Mouse (Mus musculus) adrenal gland, adult 2 months (tissue): ENCODE measurements at regions not wholly inside any gene's neighbourhood (a gene's known extent, or its start where the extent isn't known, plus 50 kb on each side); places are given as distances from the start of the nearest gene placed in this dataset.
"Not testable (repeated sequence)": the region's sequence is repeated elsewhere in the genome, so short reads cannot be mapped to it uniquely, and the experiment has no call there.

ENCODE experiments used
- DNase-seq: peaks from one replicate; pipeline ENCODE4 v3.0.0; 2021

DNA sequence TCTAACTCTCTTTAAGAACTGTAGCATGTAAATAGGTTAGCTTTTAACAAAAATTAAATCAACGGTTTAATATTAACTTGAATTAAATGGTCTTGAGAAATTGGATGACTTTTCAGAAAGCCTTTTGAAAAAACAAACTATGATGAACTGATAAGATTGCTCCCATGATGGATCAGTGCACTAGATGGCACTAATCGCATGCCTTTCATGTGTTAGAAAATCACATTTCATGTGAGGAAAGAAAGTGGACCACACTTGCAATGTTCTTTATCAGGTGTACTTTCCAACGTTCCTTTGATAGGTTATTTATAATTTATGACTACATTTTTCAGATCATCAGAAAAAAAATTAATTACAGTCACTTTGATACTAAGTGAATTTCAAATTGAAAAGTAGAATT, 1003.2 kb upstream of the 4930412O13Rik start:
- no peak for DNase-seq

DNA sequence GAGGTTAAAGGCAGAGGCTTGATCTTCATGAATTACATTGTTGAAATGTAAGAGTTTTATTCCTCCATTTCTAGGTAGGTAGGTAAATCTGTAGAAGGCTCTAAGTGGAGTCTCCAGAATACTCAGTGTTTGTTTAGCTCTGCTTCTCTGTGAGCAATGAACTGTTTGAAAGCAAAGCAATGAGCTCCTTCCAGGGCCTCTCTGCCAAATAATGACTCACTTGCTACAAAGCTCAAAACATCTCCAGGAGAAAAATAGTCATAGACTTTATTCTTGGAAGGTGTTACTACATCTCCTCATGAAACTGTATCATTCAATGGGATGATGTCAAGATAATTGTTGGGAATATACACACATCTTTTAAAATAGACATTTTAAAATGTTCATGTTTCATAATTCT, 968.6 kb upstream of the 4930412O13Rik start:
- DNase-seq = no peak

DNA sequence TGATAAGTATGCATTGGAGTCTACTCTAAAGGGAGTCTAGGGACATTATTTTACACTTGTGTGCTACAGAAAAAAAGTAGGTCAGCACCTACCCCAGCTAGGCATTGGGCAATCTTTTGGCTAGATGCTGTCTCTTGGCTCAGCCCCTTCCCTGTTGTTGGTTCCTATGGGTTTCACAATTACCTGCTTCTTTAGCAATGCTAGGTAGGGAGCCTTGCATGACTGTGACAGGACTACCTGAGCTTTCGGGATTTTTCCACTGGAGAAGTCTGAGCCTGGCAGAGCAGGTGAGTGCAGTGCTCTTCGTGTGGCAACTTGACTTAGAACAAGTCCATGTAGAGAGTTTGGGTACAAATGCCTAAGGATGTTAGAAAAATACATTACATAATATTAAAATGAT, 956.2 kb upstream of the 4930412O13Rik start:
- peak; percentile 1 for DNase-seq

DNA sequence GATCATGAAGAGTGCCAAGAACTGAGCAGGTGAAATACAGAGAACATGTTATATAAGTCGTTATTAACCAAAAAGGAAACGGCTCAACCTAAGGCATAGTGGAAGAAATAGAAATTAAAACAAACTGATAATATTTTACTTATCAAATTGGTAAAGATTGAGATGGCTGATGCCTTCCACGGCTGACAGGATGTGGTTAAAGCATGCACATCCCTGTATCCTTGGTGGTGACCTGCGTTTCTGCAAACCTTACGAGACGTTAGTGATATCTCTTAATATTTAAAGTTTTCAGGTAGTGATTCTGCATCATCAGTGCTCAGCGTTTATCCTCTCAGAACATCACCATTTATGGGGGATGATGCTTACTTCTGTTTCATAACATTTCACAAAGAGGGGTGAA, 939.5 kb upstream of the 4930412O13Rik start:
- no peak for DNase-seq

DNA sequence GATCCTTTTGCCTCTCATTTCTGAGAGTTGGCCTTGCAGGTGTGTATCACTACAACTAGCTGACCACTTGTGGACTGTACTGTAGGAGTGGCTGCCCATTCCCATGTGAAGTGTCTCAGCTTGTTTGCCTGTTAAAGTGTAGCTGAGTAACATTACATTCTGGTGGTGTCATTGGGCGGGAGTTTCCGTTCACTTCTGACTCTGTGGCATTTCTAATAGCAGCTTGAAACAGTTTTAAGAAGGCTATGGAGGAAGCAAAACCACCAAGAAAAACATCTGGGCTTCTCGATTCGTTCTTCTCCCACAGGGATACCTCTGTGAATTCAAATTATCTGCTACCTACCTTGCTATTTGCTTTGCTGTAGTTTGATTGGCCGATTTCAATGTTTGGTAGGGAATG, 922.1 kb upstream of the 4930412O13Rik start:
- DNase-seq = no peak

DNA sequence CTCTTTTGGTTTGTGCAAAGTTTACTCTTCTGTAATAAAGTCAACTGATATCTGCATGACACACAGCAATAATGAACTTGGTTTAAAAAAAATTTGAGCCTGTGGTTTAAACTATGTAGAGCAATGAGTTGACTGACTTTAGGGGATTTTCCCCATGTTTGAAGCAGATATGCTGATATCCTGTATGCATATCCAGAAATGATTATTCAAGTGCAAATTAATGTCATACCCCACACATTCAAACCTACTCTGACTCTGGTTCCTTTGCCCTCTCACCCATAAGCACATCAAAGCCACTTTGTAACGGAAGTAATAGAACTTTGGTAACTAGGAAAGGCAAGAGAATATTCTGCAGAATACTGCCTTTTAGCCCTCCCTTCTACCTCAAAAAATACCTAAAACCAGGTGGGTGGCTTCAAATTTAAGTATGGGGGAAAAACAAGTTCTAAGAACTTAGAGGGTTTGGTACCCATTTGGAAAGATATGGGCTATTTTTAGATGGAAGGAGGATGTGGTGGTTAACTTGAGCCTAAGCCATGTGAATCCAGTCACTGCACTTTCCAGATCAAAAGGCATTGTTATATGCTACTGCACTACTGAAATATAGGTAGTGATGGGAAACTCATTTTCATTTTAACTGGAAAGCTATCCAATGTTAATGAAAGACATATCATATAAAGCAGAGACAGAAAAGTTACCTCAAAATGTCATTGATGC, 915.9 kb upstream of the 4930412O13Rik start:
- no peak for DNase-seq

DNA sequence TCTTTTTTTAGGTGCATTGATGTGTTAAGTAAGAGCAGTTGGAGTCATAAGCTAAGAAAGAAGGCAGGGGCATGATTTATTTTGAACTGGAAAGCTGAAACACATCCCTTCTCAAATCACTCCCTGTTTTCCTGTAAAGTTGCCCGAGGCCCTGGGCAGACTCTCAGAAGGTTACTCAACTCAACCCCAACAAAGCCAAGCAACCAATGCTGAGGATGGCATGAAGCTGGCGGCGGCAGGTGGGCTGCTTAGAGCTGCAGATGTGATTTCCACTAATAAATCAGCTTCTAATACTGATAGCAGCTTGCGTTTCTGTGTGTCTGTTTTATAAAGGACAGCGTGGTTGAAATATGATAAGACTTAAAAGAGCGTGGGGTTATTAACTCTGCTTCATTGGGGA, 905.4 kb upstream of the 4930412O13Rik start:
- no peak for DNase-seq

DNA sequence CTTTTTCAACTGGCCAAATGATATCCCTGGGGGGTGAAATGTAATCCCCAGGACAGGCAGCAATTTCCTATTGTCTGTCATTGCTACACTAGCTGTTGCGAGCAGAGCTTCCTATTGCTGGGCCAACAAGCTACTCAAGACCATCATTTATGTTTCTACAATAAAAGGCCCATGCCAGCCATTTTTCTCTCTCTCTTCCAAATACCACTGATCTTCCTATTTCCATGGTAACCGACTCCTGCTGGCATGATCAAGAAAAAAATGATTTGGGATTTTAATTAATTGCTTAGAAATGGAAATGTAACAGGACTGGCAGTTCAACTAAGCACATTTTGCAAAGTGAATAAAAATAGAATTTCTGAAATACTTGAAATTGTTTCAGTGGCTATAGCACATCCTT, 868.7 kb upstream of the 4930412O13Rik start:
- DNase-seq = no peak

DNA sequence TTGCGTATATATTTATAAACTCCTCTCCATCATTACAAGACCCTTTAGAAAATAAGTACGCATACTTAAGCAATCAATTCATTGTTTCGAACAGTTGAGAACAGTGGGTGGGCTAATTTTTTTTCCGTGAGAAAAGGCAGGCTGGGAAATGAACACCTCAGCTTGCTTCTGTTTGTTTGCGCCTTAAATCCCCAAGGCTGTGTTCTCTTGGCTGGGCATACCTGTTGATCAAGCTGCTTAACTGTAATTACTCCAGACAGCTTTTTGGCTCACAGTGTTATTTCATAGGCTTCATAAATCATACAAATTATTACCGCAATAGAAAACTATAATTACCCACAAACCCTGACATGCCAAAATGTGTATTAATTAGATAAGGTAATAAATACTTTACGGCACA, 848.0 kb upstream of the 4930412O13Rik start:
- no peak for DNase-seq

DNA sequence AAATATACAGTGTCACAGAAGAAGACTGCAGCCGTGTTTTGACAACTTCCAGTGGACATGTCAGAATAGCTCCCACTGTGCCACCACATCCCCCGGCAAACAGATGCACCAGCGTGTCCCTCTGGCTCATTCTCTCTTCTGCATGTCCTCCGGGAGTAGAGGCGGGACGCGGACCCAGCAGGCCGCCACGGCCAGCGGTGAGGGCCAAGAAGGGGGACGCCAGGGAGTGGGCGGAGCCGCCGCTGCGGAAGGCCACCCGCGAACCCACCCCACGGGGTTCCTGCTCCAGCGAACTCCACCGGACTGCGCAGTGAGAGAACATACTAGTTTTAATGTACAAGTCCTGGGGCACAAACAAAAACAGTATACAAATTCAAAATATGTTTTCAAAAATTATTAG, 838.7 kb upstream of the 4930412O13Rik start:
- not testable (repeated sequence) for DNase-seq

DNA sequence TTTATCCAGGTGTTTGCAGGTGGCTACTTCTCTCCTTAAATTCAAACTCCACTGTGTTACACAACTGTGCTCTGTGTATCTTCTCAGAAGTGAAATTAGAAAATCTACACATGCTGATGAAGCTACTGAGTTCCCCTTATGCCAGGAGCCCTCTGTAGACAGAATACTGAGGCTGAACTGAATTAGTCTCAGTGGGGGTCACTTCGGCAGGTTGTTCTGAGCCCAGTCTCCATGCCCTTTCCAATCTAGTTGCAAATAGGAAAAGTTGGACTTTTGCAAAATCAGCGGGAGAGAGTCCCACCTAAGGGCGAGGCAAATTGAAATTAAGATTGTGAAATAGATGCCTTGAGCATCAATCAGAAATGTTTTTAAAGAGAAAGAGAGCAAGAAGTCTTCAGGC, 833.1 kb upstream of the 4930412O13Rik start:
- DNase-seq = no peak

DNA sequence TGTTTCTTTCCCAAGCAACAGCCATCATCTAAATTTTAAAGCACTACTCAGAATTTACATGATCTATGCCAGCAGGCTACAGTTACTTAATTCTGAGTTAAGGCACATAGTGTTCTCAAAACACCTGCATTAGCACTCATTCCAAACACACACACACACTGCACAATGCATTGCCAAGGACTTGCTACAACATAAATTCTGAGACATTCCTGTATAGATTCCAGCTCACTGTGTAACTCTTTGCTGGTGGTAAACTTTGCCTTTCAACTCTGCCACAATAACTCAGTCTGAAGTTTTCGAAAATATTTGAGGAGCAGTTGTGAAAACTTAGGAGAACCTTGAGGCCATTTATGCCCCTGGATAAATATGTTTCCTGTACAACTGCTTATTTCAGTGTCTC, 807.2 kb upstream of the 4930412O13Rik start:
- DNase-seq = no peak

DNA sequence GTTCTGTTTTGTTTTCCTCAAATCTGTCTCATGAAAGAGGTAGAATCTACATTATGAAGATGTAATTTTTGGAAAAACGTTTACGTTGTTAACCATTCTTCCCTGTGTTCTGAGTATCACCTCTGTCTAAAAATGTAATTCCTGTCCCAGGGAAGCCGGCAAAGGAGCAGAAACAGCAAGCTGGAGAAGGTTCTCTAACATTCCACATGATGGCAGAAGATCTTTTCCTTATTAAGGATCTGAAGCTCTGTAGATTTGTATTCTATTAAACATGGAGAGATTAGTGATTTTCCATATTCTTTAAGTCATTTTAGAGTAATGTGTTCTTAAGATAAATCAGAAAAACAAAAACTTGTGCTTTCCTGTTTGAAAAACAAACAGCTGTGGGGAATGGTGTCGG, 802.9 kb upstream of the 4930412O13Rik start:
- no peak for DNase-seq

DNA sequence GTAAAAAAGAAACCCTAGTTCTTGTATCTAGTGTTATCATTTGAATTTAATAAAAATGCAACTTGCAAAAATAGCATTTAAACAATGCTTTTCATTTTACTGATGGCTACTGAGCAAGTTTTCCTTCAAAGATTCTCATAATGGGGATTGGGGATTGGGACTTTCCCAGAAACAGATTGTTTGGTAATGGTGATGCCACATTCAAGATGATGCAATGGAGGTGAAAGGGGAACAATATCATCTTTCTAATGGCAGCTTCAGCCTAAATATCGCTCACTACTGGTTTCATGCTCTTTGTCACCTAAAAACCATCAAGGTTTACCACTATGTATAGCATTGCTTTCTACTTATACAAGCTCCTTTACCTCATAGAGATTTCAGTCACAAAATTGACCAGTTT, 799.3 kb upstream of the 4930412O13Rik start:
- no peak for DNase-seq

DNA sequence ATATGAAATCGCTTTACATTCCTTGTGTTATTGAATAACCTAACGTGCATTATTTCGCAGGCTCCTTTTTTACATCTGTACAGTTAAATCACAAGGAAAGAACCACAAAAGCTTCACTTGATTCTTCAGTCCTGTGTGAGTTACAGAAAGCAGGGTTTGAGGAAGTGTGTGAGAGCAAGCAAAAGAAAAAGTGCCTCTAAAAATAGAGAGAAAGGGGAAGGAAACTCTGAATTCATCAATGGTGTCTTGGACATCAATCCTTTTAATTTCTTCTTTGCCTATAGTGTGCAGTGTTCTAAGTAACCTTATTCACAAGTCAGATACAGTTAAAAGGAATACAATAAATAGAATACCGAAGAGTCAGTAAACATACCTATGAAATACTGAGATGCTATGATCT, 785.7 kb upstream of the 4930412O13Rik start:
- no peak for DNase-seq

DNA sequence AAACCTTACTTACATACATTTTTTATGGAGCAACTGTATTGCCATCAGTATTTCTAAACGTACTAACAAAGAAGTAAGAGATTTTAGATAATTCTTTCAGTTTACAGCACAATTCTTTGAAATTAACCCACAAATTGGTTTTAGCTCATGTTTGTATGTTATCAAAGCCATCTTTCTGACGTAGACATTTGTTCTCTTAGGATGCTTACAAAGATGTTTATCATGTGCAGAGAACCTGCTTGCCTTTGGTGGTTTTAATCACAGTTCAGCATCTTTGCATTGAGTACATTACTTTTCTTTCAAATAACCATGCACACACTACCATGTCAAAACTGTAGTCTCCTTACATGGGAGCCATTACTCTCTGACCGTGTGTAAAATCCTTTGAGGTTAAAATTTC, 764.4 kb upstream of the 4930412O13Rik start:
- DNase-seq = no peak

DNA sequence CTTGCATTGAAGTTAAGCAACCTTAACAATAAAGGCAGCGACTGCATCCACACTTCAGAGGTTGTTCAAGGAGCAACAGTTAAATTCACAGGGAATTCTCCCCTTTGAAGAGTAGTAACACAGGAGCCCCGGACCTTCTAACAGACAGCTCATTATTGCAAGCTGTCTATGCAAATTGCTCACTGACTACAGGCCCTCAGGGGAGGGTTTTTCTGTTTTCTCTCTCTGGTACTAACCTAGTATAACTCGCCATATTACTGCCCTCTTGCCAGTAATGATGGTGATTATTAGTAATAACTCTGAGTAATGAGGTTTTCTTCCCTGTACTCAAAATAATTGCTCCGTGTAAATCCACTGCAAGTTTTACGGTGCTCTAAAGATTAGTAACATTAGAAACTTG, 763.5 kb upstream of the 4930412O13Rik start:
- no peak for DNase-seq

DNA sequence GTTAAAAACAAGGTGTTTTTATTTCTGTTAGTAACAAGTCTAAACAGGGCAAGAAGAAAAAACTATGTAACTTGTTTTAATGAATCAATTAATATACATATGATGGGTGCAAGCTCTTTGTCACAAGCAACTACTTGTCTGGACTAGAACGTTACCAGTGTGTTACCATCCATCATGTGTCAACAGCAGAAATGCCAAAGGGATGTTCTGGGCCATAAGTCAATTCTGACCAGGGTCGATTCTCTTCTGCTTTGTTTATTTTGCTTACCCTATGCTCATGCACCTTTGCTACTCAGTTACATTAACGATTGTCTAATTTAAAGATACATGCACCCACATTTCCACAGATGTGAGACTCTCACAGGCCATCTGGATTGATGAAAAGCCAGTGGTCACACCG, 744.1 kb upstream of the 4930412O13Rik start:
- DNase-seq = no peak

DNA sequence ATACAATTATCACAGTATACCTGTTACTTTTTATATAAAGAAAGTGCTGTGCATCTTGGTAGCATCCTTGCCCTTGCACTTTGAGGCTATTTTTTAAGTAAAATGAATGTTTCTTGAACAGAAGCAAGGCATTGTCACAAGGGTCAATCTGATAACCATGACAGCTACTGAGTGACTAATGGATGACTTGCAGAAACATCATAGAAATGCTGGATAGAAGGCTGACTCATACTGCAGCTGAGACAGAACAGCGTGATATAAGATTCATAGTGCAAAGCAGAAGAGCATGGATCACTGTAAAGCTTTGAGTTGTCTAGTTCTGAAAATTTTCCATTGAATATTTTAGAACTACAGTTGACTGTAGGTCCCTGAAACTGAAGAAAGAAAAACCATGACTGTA, 739.6 kb upstream of the 4930412O13Rik start:
- DNase-seq = no peak

DNA sequence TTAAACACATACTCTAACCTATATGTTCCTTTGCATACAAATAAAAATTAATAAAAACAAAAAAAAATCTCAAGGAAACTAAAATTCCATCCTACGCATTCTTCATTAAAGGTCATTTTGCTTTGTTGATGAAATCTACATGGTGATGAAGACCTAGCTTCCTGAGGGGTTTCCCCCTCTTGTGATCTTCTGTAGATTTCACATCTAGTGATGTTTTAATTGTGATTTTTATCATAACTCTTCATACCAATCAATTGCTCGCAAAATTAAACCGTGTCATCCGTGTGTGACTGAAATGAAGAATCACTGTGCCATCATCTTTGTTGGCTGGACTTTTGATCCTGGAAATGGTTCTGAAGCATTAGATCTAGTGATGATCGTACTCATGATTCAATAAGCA, 725.4 kb upstream of the 4930412O13Rik start:
- no peak for DNase-seq

DNA sequence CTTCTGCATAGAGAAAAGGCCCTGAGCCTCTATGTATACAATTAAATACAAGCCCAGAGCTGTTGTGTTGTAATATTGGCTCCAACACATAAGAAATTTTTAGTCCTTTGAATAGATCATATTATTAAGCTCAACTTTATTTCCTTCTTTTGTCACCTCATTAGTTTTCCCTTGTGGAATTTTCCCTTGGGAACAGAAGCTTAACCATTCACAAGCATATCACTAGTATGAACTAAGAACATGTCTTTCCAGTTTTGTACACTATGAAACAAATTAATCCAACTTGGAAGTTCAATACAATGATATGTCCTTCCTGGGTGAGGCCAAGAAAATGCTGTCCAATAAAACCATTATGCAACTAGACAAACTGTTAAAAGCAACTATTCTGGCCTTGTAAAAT, 720.9 kb upstream of the 4930412O13Rik start:
- no peak for DNase-seq

DNA sequence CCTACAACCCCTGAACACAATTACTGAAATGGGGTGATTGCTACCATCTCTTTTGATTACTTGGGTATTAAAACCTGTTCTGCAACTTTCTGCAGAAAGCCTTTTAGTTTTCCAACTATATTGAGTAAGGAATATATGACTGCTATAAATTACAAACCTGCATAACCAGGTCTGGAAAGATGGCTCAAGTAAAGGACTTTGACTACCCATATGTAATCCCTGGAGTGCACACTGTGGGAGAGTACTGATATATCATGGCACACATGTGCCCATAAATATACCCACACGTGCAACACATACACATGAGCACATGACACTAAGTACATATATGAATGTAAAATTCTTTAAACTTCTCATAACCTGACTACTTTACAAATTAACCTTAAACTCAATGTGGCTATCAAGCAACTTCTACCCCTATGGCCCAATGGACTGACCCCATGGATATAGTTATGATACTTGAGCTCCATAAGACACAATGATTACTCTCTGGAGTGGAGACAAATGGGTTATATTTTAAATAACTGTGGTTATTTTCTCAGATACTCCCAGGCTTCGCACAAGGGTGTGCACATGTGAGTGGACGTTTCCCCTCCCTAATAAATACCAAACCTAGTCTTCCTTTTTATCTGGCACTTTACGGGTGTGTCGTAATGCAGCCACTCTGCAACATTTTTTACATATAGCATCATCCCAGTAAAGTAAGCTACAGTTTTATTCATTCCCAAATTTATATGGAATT, 717.1 kb upstream of the 4930412O13Rik start:
- DNase-seq = no peak

DNA sequence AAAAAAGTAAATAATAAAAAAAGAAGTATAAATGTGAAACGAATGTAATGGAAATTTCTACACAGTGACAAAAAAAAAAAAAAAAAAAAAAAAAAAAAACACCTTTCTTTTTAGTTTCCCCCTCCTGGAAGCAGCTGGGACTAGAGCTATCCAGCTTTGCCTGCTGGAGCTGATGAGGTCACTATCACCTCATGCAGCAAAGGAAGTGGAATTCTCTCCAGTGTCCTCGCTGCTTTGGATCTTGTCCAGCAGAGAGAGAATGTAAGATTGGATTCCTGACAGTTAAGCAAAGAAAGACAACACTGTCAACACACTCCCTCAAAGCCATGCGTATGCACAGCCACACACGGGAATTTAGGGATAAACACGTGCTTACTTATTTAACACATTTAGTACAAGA, 698.9 kb upstream of the 4930412O13Rik start:
- DNase-seq = no peak

DNA sequence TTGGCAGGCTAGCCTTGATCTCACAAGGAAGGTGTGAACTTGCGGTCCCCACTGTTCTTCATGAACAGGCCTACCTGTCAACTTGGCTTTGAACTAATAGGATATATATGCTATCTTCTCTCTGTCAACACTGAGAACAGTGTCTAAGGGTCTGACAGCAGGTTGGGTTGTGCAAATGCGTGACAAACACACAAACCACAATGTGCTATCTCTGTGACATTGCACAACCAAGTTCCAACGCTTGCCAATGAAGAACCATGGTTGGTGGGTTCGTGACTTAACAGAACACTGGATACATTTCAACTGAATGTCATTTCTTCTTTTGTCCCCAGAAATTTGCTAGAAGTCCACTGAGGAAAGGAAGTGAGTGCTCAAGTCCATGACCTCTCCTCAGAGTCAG, 696.8 kb upstream of the 4930412O13Rik start:
- no peak for DNase-seq
